Mouse (Mus musculus) embryonic fibroblast, embryonic 13.5 days (primary cell): Measurements from ENCODE around the gene Sirt7. TPM values are rescaled to one million over a fixed set of nuclear protein-coding genes. Genes with fewer than 3 reads are reported as not detected.

ENCODE experiments used
- H3K27ac ChIP-seq: 2 replicates; pipeline ENCODE4 v1.5.1; 2012; ENCODE audit warnings: low read length, control low read depth, inconsistent platforms; ENCODE audit not compliant: insufficient read depth
- H3K4me1 ChIP-seq: 2 replicates; pipeline ENCODE4 v1.6.1; 2011; ENCODE audit warnings: low read length; ENCODE audit not compliant: control insufficient read depth, insufficient read depth
- H3K4me3 ChIP-seq: 2 replicates; pipeline ENCODE4 v1.5.1; 2011; ENCODE audit warnings: mild to moderate bottlenecking, control low read depth, low read length; ENCODE audit not compliant: insufficient read depth
- CTCF ChIP-seq: IDR thresholded peaks from 2 replicates; pipeline ENCODE4 v1.5.1; 2011; ENCODE audit warnings: mild to moderate bottlenecking, control low read depth, low read length, moderate library complexity, borderline replicate concordance; ENCODE audit not compliant: insufficient read depth
- POLR2A ChIP-seq: IDR thresholded peaks from 2 replicates; pipeline ENCODE4 v1.6.1; 2011; ENCODE audit warnings: low read depth, mild to moderate bottlenecking, control low read depth, low read length, moderate library complexity
- polyA plus RNA-seq: library from polyadenylated mRNA; stranded (reverse); fragments of >200 nt; gene quantifications from 2 replicates; pipeline ENCODE4 v1.2.4, GENCODE M21; 2011; ENCODE audit warnings: low read depth; ENCODE audit not compliant: missing spikeins, insufficient read length

Sirt7 gene
- polyA plus RNA-seq, 1 experiment = 15.9 TPM

DNA sequence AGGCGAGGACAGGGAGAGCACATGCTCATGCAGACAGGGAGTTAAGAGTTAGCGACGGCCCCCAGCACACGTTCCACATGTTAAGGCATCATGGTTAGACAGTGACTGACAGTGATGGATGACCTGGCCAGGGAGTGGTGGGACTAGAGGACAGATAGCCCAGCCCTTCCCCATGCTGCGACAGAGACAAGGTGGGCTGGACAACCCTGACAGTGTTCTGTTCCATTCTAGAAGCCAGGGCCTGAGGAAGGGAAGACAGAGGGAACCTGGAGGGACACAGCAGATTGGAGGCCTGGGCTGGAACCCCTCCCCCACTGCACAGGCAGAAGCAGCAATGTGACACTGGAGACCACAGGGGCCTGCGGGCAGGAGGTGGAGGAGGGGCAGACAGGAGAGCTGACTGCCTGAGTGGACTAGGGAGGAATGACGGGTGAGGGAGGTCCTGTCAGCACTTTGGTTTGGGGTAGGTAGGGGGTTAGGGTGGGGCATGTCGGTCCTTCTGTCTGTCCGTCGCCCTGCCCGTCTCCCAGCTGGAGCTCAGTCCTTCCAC, 46.3 kb downstream of the Sirt7 start:
- Histone ChIP-seq H3K4me1 (0 out of 2 replicates have a peak, but pooled peaks cover 6% of the 10 kb centered on the region), H3K27ac (no peak overlapping the region), H3K4me3 (no peak overlapping the region)
- TF ChIP-seq CTCF (no peak), POLR2A (no peak)

DNA sequence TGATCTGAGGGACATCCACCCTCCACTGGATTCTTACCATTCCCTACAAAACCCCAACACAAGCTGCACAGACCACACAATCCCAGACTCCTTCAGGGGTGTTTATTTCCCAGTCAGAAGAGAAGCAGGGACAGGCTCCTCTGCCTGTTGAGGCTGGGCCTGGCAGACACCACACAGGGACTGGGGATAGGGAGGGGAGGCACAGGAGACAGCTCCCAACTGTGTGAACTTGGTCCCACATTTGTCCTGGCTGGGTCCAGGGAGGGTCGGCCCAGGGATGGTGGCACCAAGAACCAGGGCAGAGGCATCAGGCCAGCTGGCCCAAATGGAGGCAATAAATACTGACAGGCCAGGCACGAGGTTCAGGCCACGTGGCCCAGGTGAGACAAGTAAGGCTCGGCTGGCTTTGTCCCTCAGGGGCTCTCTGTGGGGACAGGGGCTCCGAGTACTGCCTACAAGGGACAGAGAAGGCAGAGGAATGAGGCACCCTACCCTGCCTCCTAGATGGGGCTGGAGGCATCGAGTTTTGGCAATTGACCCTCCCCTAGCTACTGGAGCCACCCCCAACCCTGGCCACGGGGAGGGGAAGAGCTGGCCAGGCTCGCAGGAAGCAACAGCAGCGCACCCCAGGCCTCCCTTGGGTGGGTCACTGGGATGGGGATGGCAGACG, 46.9 kb downstream of the Sirt7 start:
- TF ChIP-seq CTCF = no peak
- TF ChIP-seq POLR2A = no peak
- Histone ChIP-seq H3K4me3 (no peak overlapping the region), H3K4me1 (0 out of 2 replicates have a peak, but pooled peaks cover 6% of the 10 kb centered on the region), H3K27ac (no peak overlapping the region)

DNA sequence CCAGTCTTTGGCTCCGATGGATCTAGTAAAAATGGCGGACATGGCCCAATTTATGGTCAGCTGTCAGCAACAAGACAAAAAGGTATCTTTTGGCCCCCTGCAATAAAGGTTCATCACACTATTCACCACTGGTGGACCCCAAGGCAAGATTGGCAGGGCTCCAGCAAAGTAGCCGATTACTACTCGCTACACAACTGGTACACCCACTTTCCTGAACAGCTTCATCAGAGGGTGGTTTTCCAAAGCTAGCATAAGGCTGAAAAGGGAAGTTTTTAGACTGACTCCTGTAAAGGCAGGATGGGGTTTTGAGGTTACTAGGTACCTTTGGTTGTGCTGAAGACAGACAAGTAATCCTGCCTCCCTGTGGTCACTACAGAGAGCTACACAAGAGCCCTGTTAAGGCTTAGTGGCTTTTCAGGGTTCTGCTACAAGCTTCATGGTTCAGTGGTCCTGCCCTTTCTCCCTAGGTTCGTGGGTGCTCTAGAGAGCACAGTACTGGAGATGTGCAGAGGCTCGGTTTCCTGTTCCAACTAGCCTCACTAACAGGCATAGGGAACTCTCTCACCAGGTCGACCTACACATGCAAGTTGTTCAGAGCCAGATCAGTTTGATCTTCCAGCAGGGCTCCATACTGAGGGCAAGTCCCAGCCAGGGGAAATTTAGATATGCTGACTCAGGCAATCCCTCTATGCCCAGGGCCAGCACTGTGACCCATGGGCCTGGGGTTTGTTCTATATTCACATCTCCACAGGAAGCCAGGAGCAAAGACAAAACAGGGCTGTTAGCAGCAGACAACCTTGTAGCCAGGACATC, 47.6 kb downstream of the Sirt7 start:
- Histone ChIP-seq H3K27ac (no peak overlapping the region), H3K4me3 (no peak overlapping the region), H3K4me1 (0 out of 2 replicates have a peak, but pooled peaks cover 6% of the 10 kb centered on the region)
- TF ChIP-seq POLR2A (no peak; the same call in 1 of the 2 replicates), CTCF (no peak)

DNA sequence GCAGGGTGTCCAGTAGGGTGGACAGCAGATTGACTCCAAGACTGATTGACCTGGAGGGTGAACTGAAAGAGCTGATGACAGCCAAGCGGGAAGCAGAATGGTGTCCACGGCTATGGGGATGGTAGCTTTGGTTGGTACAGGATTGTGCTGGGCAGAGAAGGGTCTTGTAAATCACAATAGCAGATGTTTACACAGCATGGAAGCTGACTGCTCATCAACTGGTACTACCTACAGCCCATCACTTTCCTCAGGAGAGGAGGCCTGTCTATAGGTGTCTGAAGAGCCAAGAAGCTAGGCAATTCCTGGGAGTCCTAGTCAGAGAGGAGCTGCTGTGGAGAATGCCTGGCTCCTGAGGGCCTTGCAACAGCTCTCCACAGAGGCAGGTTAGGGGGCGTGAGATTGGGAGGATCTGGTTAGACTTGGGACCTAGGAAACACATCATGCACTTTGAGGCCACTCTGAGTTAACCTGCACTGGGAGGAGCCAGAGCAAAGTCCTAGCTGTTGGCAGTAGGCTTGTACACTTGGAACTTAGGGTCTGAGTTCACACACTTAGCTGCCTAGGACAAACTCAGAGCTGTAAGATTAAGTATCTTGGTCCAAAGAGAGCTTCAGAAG, 48.6 kb downstream of the Sirt7 start:
- 0 out of 2 replicates have a peak, but pooled peaks cover 6% of the 10 kb centered on the region for H3K4me1 ChIP-seq
- TF ChIP-seq POLR2A = 0 out of 2 replicates have a peak, but pooled peaks have one; percentile 5
- no peak for TF ChIP-seq CTCF
- H3K4me3 ChIP-seq = no peak overlapping the region
- H3K27ac ChIP-seq = no peak overlapping the region

DNA sequence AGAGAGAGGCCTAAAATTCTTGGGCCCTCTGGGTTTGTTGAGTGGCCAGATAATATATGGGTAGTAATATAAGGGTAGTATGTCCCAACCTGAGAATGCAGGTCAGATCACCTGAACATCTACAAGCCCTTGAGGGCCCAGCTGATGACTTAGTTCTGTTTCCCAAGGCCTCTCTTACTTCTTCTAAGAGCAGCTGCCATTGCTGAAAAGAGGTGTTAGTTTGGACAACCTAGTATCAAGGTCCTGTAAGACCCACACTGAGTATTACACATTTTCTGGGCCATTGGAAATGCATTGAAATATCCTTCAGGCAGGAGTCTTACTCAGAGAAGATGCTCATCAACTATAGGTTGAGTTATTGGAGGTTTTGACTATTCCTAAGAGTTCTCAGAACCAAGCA, 49.1 kb downstream of the Sirt7 start:
- TF ChIP-seq POLR2A = no peak
- no peak for TF ChIP-seq CTCF
- H3K4me1 ChIP-seq = peaks cover 9% of the 10 kb centered on the region; the same call in 1 of the 2 replicates
- H3K27ac ChIP-seq = no peak overlapping the region
- no peak overlapping the region for H3K4me3 ChIP-seq

DNA sequence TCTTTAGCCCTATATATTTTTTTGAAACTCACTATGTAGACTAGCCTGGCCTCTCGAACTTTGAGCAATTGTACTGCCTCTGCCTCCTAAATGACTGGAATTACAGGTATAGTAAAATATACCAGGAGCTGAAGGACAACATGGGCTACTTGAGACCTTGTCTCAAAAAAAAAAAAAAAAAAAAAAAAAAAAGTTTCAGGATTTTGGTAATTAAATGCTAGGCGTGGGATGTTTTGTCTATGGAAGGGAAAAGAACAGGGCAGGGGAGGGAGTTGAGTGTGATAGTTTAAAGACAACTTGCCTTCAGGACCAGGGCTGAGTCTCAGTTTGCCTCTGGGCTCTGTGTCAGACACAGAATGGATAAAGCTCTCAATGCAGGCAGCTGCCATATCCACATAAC, 50.0 kb downstream of the Sirt7 start:
- TF ChIP-seq POLR2A (no peak), CTCF (no peak)
- H3K4me3 ChIP-seq = no peak overlapping the region
- H3K27ac ChIP-seq = no peak overlapping the region
- peaks cover 12% of the 10 kb centered on the region; the same call in 1 of the 2 replicates for H3K4me1 ChIP-seq

DNA sequence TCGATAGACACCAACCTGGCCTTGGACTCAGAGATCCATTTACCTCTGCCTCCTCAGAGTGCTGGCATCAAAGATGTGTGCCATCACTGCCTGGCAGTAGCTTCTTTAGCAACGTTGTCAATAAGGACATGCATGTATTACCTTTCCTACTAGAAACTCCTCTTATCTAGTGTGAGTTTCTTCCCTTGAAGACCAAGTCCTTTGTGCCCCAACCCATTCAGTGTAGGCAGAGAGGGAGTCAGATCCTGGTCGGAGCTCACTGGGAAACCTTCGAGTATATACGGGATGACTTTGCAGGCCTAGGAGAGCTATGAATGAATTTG, 50.8 kb downstream of the Sirt7 start:
- Histone ChIP-seq H3K27ac (peak overlapping the region; percentile 44), H3K4me3 (peak overlapping the region; percentile 72), H3K4me1 (peaks cover 14% of the 10 kb centered on the region; the same call in 1 of the 2 replicates)
- TF ChIP-seq POLR2A (peak; percentile 58), CTCF (no peak)

DNA sequence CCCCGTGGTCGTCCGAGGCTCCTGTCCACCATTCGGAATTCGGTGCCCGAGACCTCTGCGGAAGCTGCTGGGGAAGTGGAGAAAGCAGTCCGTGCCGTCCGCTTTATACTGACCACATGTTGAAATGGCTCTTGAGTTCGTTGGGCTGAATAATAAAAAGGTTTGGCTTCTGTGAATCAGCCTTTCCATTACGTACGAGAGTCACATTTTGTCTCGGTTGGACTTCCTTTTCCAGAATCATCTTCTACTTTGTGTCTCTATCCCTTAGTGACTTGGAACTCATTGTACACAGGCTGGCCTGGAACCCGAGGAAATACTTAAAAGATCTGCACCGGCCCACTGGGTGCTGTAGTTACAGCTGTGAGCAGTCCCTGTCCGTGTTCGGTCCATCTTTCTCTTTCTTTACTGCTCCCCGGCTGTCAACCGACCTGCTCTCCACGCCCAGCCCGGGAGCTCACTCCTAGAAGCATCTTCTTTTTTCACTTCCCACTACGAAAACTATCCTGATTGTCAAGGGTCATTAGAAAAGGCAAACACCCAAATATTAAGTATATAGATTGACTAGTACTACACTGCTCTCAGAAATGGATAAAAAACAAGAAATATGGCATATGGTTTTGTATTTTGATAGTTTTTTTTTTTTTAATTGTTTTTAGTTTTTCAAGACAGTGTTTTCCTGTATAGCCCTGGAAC, 51.3 kb downstream of the Sirt7 start:
- H3K4me3 ChIP-seq = peak overlapping the region; percentile 72
- peaks cover 9% of the 10 kb centered on the region; the same call in 1 of the 2 replicates for H3K4me1 ChIP-seq
- peak overlapping the region; percentile 95 for H3K27ac ChIP-seq
- no peak for TF ChIP-seq CTCF
- TF ChIP-seq POLR2A = no peak; the same call in 1 of the 2 replicates

DNA sequence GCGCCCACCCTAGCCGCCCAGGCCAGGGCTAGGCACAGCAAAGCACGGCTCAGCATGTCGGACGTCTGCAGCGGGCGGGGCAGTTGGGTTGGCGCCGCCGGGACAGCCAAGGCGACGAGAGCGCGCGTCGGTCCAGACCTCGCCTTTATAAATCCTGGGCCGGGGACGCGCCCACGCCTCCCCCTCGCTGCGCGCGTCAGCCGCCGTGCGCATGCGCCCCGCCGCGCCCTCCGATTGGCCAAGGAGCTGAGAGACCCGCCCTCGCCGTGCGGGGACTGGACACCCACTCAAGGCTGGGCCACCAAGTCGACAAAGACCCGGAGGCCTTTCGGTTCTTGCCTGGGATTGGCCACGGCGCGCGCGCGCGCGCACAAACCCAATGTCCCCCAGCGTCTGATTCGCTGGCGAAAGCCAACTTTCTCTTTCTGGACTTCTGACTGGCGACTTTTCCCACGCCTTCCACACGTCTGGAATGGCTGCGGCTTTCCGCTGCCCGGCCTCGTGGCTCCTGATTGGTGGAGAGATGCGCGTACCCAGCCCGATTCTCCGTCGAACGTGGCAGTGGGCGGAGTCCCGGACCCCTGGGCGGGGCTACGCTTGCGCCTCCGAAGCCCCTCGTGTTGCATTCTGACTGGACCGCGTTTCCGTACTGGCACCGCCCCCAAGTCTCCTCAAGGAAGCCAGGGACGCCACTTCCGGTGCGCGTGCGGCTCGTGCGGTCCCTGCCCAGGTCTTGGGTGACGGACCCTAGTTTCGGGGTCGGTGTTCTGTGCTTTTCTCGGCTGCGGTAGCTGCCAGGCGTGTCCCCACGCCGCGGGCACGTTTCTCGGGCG, 52.1 kb downstream of the Sirt7 start, which contains the start of gene P4hb:
Gene P4hb, minus strand, starts transcription at position 502 of the 833 bp plus-strand sequence.
- peaks cover 8% of the 10 kb centered on the region; the same call in 1 of the 2 replicates for H3K4me1 ChIP-seq
- peak within 1 kb of the TSS; percentile 95 for H3K27ac ChIP-seq
- TF ChIP-seq POLR2A (peak; percentile 100), CTCF (no peak)
- H3K4me3 ChIP-seq = peak within 1 kb of the TSS; percentile 98
